Mouse (Mus musculus) adrenal gland, adult 2 months (tissue): Measurements from ENCODE around the gene Slc35a3. TPM values are rescaled to one million over a fixed set of nuclear protein-coding genes. Genes with fewer than 3 reads are reported as not detected.

Experiments used
- DNase-seq: peaks from one replicate; pipeline ENCODE4 v3.0.0; 2021
- polyA plus RNA-seq: library from polyadenylated mRNA; depleted of rRNA; stranded (reverse); fragments of >200 nt; gene quantifications from 2 replicates; pipeline ENCODE4 v1.2.3, GENCODE M21; 2012; rRNA removed
- total RNA-seq, 2 experiments: library from RNA; stranded (reverse); gene quantifications; 2 replicates each; pipeline ENCODE4 v1.2.3; 2021

Gene Slc35a3
- total and polyA plus RNA-seq, 3 experiments, result 1.1 to 26.7 (median 20.2) TPM

- DNase-seq, result no peak
These were observed 72.6 kb downstream of the Slc35a3 start for GRCm38 (mm10) chr3:116640024-116640423.

GRCm38 (mm10) chr3:116638572-116638971 lies 74.1 kb downstream of the Slc35a3 start:
- no peak for DNase-seq

- no peak for DNase-seq
These were observed 74.7 kb downstream of the Slc35a3 start for GRCm38 (mm10) chr3:116637693-116638476.

GRCm38 (mm10) chr3:116635799-116636198 lies 76.8 kb downstream of the Slc35a3 start:
- DNase-seq, result no peak

GRCm38 (mm10) chr3:116634853-116635252 lies 77.8 kb downstream of the Slc35a3 start:
- no peak for DNase-seq

GRCm38 (mm10) chr3:116634091-116634490 lies 78.5 kb downstream of the Slc35a3 start:
- no peak for DNase-seq

- DNase-seq, result no peak
These were observed 79.7 kb downstream of the Slc35a3 start for GRCm38 (mm10) chr3:116632971-116633370.

GRCm38 (mm10) chr3:116631459-116631858 lies 81.2 kb downstream of the Slc35a3 start:
- no peak for DNase-seq

GRCm38 (mm10) chr3:116622641-116623040 lies 90.0 kb downstream of the Slc35a3 start:
- no peak for DNase-seq

- DNase-seq, result peak; percentile 15
These were observed 91.8 kb downstream of the Slc35a3 start for GRCm38 (mm10) chr3:116620636-116621370.

Other genes starting within 250 kb of the Slc35a3 start
- 10 to 100 TPM; 27.4 to 37.1 TPM for gene Rtca, start 204.6 kb downstream of the Slc35a3 start, total RNA-seq
- gene Rtca, start 204.6 kb downstream of the Slc35a3 start, polyA plus RNA-seq, result 28.6 and 40.6 TPM in 2 replicates
- gene Dbt, start 199.8 kb downstream of the Slc35a3 start, total RNA-seq, result 10 to 100 TPM; 83.9 to 91.5 TPM
- gene Dbt, start 199.8 kb downstream of the Slc35a3 start, polyA plus RNA-seq, result 13.2 and 21.4 TPM in 2 replicates
- 1 to 10 TPM; 2.0 to 3.2 TPM for gene Lrrc39, start 149.9 kb downstream of the Slc35a3 start, total RNA-seq
- 0.31 and 0.43 TPM in 2 replicates for gene Lrrc39, start 149.9 kb downstream of the Slc35a3 start, polyA plus RNA-seq
- 1 to 10 TPM; 1.9 to 3.5 TPM for gene Sass6, start 117.8 kb downstream of the Slc35a3 start, total RNA-seq
- 0.21 and 0.38 TPM in 2 replicates for gene Sass6, start 117.8 kb downstream of the Slc35a3 start, polyA plus RNA-seq
- gene Trmt13, start 98.2 kb downstream of the Slc35a3 start, total RNA-seq, result 10 to 100 TPM; 11.5 to 16.4 TPM
- 1.8 and 2.3 TPM in 2 replicates for gene Trmt13, start 98.2 kb downstream of the Slc35a3 start, polyA plus RNA-seq
- 10 to 100 TPM; 48.9 to 55.8 TPM for gene Mfsd14a, start 50.2 kb downstream of the Slc35a3 start, total RNA-seq
- gene Mfsd14a, start 50.2 kb downstream of the Slc35a3 start, polyA plus RNA-seq, result 7.1 and 8.1 TPM in 2 replicates
- not detected for gene Gm43191, start 31.6 kb downstream of the Slc35a3 start, total RNA-seq
- not detected in 2 replicates for gene Gm43191, start 31.6 kb downstream of the Slc35a3 start, polyA plus RNA-seq
- 10 to 100 TPM; 53.8 to 54.6 TPM for gene Agl, start 95.3 kb upstream of the Slc35a3 start, total RNA-seq
- gene Agl, start 95.3 kb upstream of the Slc35a3 start, polyA plus RNA-seq, result 9.7 and 9.8 TPM in 2 replicates
- gene Frrs1, start 146.6 kb upstream of the Slc35a3 start, total RNA-seq, result 10 to 100 TPM; 10.1 to 26.8 TPM
- 11.9 and 18.5 TPM in 2 replicates for gene Frrs1, start 146.6 kb upstream of the Slc35a3 start, polyA plus RNA-seq